Mouse (Mus musculus): ENCODE measurements around the gene Mtch1.

- TF ChIP-seq CTCF (IDR thresholded peaks at IDR 0.05; ENCODE audit: borderline replicate concordance, insufficient read depth, low read depth, low read length), result no peak
- peak; percentile 89; the same call in 1 of the 2 replicates for TF ChIP-seq POLR2A (IDR thresholded peaks at IDR 0.05; ENCODE audit: borderline replicate concordance, insufficient read depth, low read length)
Measured at GRCm38 (mm10) chr17:29347645-29348256, at the start of gene Mtch1.

Measured in cerebellum, adult 2 months (tissue).